Mouse (Mus musculus): ENCODE measurements around the gene Neurod1. TPM values are rescaled to one million over a fixed set of nuclear protein-coding genes. Genes with fewer than 3 reads are reported as not detected.

The Neurod1 gene
- polyA plus RNA-seq, 1 experiment: not detected

DNA sequence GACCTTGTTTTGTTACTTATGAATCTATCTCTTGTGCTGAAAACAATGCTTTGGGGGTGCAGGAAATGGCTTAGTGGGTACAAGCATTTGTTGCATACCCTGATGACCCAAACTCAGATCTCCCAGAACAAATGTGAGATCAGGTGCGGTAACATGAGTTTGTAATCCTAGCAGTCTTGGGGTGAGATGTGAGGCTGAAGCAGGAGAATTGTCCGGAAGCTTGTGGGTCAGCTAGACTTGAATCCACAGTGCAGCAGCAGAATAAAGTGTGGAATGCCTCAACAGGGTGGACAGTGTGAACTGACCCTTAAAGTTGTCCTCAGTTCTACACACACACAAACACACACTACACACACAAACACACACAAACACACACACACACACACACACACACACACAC lies 14.3 kb downstream of the Neurod1 start:
- no peaks in the 10 kb centered on the region for H3K79me3 ChIP-seq (ENCODE audit: low read depth)
- no peaks in the 10 kb centered on the region for H3K27me3 ChIP-seq (ENCODE audit: control insufficient read depth, insufficient read depth, insufficient read length)
- H3K4me3 ChIP-seq (ENCODE audit: insufficient read depth, poor library complexity, severe bottlenecking): no peak overlapping the region
- H3K36me3 ChIP-seq (ENCODE audit: control insufficient read depth, insufficient read depth): no peaks in the 10 kb centered on the region
- H3ac ChIP-seq (ENCODE audit: control insufficient read depth, insufficient read length, low read depth): no peak overlapping the region
- H3K79me2 ChIP-seq (ENCODE audit: control insufficient read depth, insufficient read depth): no peaks in the 10 kb centered on the region
- no peak for TF ChIP-seq FOSL1 (IDR thresholded peaks at IDR 0.05; ENCODE audit: insufficient read depth, low read length, poor library complexity, severe bottlenecking)
- no peak for TF ChIP-seq USF1 (IDR thresholded peaks at IDR 0.05; ENCODE audit: low read depth)
- no peak for TF ChIP-seq CTCF (IDR thresholded peaks at IDR 0.05; ENCODE audit: control insufficient read depth, insufficient read depth, insufficient read length)
- no peak for TF ChIP-seq MYOG (IDR thresholded peaks at IDR 0.05; ENCODE audit: control insufficient read depth, extremely low read depth, insufficient read length)
- TF ChIP-seq CEBPB (IDR thresholded peaks at IDR 0.05; ENCODE audit: low read depth): no peak
- no peak for TF ChIP-seq MYOD1 (IDR thresholded peaks at IDR 0.05; ENCODE audit: control insufficient read depth, insufficient read length, low read depth)
- TF ChIP-seq MAX (IDR thresholded peaks at IDR 0.05): no peak

DNA sequence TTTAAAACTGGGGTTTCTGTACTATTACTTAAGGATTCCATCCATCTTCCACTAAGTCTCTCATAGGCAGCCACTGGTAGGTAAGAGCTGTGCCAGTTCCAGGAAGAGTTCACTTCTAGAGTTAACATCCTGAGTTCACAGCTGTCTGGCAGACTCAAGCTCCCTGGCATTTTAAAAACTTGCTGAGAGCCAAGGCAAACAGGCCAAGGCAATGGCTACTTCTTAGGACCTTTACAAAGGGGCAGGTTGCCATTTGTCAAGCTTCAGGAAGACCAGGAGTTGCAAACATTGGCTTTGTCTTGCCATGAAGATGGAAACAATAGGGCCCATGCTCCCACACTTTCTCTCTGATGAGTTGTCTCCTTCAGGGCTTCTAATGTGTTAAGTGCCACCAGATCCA lies 26.5 kb downstream of the Neurod1 start:
- TF ChIP-seq USF1 (IDR thresholded peaks at IDR 0.05; ENCODE audit: low read depth) (no peak), MYOG (IDR thresholded peaks at IDR 0.05; ENCODE audit: control insufficient read depth, extremely low read depth, insufficient read length) (no peak), CTCF (IDR thresholded peaks at IDR 0.05; ENCODE audit: control insufficient read depth, insufficient read depth, insufficient read length) (no peak), MYOD1 (IDR thresholded peaks at IDR 0.05; ENCODE audit: control insufficient read depth, insufficient read length, low read depth) (no peak), MAX (IDR thresholded peaks at IDR 0.05) (no peak), FOSL1 (IDR thresholded peaks at IDR 0.05; ENCODE audit: insufficient read depth, low read length, poor library complexity, severe bottlenecking) (no peak), CEBPB (IDR thresholded peaks at IDR 0.05; ENCODE audit: low read depth) (no peak)
- no peaks in the 10 kb centered on the region for H3K36me3 ChIP-seq (ENCODE audit: control insufficient read depth, insufficient read depth)
- H3K79me3 ChIP-seq (ENCODE audit: low read depth): no peaks in the 10 kb centered on the region
- H3K27me3 ChIP-seq (ENCODE audit: control insufficient read depth, insufficient read depth, insufficient read length): peaks cover 7% of the 10 kb centered on the region
- H3K4me3 ChIP-seq (ENCODE audit: insufficient read depth, poor library complexity, severe bottlenecking): no peak overlapping the region
- no peaks in the 10 kb centered on the region for H3K79me2 ChIP-seq (ENCODE audit: control insufficient read depth, insufficient read depth)
- no peak overlapping the region for H3ac ChIP-seq (ENCODE audit: control insufficient read depth, insufficient read length, low read depth)

DNA sequence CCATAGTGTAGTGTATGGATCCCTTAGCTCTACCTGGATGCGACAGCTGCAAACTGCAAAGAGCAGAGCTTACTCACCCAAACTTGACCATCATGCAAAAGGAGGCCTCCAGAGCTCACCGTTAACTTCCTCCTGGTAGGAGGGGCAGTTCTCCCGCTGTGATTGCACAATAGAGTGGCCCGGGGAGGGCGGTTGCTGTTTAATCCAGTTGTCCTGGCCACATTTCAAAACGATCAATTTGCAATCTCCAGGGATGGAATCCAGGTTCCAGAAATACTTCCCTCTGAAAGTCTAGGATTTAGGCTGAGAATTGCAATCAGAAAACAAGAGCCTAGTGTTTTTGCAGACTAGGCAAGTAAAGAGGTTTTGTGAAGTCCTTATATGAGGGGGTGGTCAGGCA lies 26.9 kb downstream of the Neurod1 start:
- no peak overlapping the region for H3K4me3 ChIP-seq (ENCODE audit: insufficient read depth, poor library complexity, severe bottlenecking)

DNA sequence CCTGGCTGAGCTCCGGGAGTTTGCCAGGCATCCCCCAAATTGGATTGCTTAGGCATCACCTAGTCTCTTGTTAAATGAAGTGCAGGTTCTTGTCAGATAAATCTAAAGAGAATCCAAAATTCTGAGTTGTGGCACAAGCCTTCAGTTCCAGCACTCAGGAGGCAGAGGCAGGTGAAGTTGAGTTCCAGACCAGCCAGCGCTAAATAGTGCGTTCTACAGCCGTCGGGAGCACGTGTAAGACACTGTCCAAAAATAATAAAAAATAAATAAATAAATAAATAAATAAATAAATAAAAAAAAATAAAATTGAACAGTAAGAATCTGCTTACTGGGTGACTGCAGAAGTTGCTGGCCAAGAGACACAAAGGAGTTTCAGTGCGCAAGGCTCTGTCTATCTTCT lies 27.4 kb downstream of the Neurod1 start:
- H3K27me3 ChIP-seq (ENCODE audit: control insufficient read depth, insufficient read depth, insufficient read length): peaks cover 7% of the 10 kb centered on the region
- no peak overlapping the region for H3K4me3 ChIP-seq (ENCODE audit: insufficient read depth, poor library complexity, severe bottlenecking)
- TF ChIP-seq USF1 (IDR thresholded peaks at IDR 0.05; ENCODE audit: low read depth): no peak
- TF ChIP-seq CEBPB (IDR thresholded peaks at IDR 0.05; ENCODE audit: low read depth): no peak
- TF ChIP-seq CTCF (IDR thresholded peaks at IDR 0.05; ENCODE audit: control insufficient read depth, insufficient read depth, insufficient read length): no peak
- TF ChIP-seq FOSL1 (IDR thresholded peaks at IDR 0.05; ENCODE audit: insufficient read depth, low read length, poor library complexity, severe bottlenecking): no peak
- TF ChIP-seq MYOG (IDR thresholded peaks at IDR 0.05; ENCODE audit: control insufficient read depth, extremely low read depth, insufficient read length): no peak
- TF ChIP-seq MYOD1 (IDR thresholded peaks at IDR 0.05; ENCODE audit: control insufficient read depth, insufficient read length, low read depth): no peak
- no peak for TF ChIP-seq MAX (IDR thresholded peaks at IDR 0.05)
- no peaks in the 10 kb centered on the region for H3K79me2 ChIP-seq (ENCODE audit: control insufficient read depth, insufficient read depth)
- H3K79me3 ChIP-seq (ENCODE audit: low read depth): no peaks in the 10 kb centered on the region
- H3K36me3 ChIP-seq (ENCODE audit: control insufficient read depth, insufficient read depth): no peaks in the 10 kb centered on the region
- H3ac ChIP-seq (ENCODE audit: control insufficient read depth, insufficient read length, low read depth): no peak overlapping the region

More for the DNA sequence above, 26.9 kb downstream of the Neurod1 start:
- H3ac ChIP-seq (ENCODE audit: control insufficient read depth, insufficient read length, low read depth): no peak overlapping the region
- H3K79me2 ChIP-seq (ENCODE audit: control insufficient read depth, insufficient read depth): no peaks in the 10 kb centered on the region
- no peaks in the 10 kb centered on the region for H3K79me3 ChIP-seq (ENCODE audit: low read depth)
- TF ChIP-seq CEBPB (IDR thresholded peaks at IDR 0.05; ENCODE audit: low read depth) (peak; percentile 64), FOSL1 (IDR thresholded peaks at IDR 0.05; ENCODE audit: insufficient read depth, low read length, poor library complexity, severe bottlenecking) (no peak)
- no peaks in the 10 kb centered on the region for H3K36me3 ChIP-seq (ENCODE audit: control insufficient read depth, insufficient read depth)
- peaks cover 7% of the 10 kb centered on the region for H3K27me3 ChIP-seq (ENCODE audit: control insufficient read depth, insufficient read depth, insufficient read length)

DNA sequence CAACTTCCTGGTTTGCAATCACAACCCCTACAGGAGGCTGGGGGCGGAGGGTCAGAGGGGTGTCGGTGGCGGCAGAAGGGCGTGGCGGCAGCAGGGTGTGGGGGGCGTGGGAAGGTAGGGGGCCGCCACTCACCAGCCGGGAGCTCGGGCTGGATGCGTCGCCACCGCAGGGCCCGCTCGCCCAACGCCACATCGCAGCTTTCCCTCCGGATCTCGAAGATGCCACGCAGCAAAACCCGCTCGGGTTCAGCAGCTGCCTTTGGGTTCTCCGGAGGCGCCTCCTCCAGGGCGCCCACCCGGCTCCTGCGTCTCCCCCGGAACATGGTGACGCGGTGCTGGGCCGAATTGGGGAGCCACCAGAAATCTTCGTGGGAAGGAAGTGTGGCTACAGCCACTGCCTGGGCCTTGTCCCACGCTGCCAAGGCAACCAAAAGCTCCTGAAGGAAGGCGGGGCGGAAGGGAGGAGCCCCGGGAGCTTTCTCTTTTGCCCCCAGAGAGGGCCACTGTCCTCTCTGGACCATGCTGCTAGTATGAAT lies 27.9 kb downstream of the Neurod1 start:
- Histone ChIP-seq H3ac (ENCODE audit: control insufficient read depth, insufficient read length, low read depth) (no peak overlapping the region), H3K27me3 (ENCODE audit: control insufficient read depth, insufficient read depth, insufficient read length) (peaks cover 7% of the 10 kb centered on the region), H3K79me2 (ENCODE audit: control insufficient read depth, insufficient read depth) (no peaks in the 10 kb centered on the region), H3K36me3 (ENCODE audit: control insufficient read depth, insufficient read depth) (no peaks in the 10 kb centered on the region), H3K4me3 (ENCODE audit: insufficient read depth, poor library complexity, severe bottlenecking) (no peak overlapping the region), H3K79me3 (ENCODE audit: low read depth) (no peaks in the 10 kb centered on the region)
- TF ChIP-seq MYOG (IDR thresholded peaks at IDR 0.05; ENCODE audit: control insufficient read depth, extremely low read depth, insufficient read length): no peak
- no peak for TF ChIP-seq MAX (IDR thresholded peaks at IDR 0.05)
- TF ChIP-seq MYOD1 (IDR thresholded peaks at IDR 0.05; ENCODE audit: control insufficient read depth, insufficient read length, low read depth): no peak
- TF ChIP-seq CTCF (IDR thresholded peaks at IDR 0.05; ENCODE audit: control insufficient read depth, insufficient read depth, insufficient read length): no peak
- TF ChIP-seq FOSL1 (IDR thresholded peaks at IDR 0.05; ENCODE audit: insufficient read depth, low read length, poor library complexity, severe bottlenecking): no peak
- no peak for TF ChIP-seq CEBPB (IDR thresholded peaks at IDR 0.05; ENCODE audit: low read depth)
- no peak for TF ChIP-seq USF1 (IDR thresholded peaks at IDR 0.05; ENCODE audit: low read depth)

DNA sequence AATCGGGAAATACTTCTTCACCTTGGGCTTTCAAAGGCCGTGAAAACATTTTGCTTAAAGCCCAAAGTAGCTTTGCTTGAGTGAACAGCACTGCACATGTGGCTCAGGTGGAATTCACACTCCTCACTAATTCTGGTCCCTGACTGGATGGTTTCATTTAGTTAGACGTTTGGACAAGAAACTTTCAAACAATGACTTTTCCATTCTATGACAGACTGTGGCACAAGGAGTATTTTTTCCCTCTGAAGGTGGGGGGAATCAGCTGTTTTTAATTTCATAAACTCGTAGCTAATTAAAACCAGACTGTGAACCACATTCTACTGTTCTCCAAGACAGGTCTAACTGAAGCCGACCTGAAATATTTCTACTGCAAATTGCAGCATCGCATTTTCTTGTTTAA lies 28.5 kb downstream of the Neurod1 start:
- no peak overlapping the region for H3ac ChIP-seq (ENCODE audit: control insufficient read depth, insufficient read length, low read depth)
- H3K4me3 ChIP-seq (ENCODE audit: insufficient read depth, poor library complexity, severe bottlenecking): no peak overlapping the region
- H3K27me3 ChIP-seq (ENCODE audit: control insufficient read depth, insufficient read depth, insufficient read length): peaks cover 7% of the 10 kb centered on the region
- no peak for TF ChIP-seq MYOD1 (IDR thresholded peaks at IDR 0.05; ENCODE audit: control insufficient read depth, insufficient read length, low read depth)
- no peak for TF ChIP-seq CTCF (IDR thresholded peaks at IDR 0.05; ENCODE audit: control insufficient read depth, insufficient read depth, insufficient read length)
- no peak for TF ChIP-seq CEBPB (IDR thresholded peaks at IDR 0.05; ENCODE audit: low read depth)
- TF ChIP-seq MAX (IDR thresholded peaks at IDR 0.05): no peak
- no peak for TF ChIP-seq FOSL1 (IDR thresholded peaks at IDR 0.05; ENCODE audit: insufficient read depth, low read length, poor library complexity, severe bottlenecking)
- TF ChIP-seq USF1 (IDR thresholded peaks at IDR 0.05; ENCODE audit: low read depth): no peak
- no peak for TF ChIP-seq MYOG (IDR thresholded peaks at IDR 0.05; ENCODE audit: control insufficient read depth, extremely low read depth, insufficient read length)
- H3K79me2 ChIP-seq (ENCODE audit: control insufficient read depth, insufficient read depth): no peaks in the 10 kb centered on the region
- no peaks in the 10 kb centered on the region for H3K36me3 ChIP-seq (ENCODE audit: control insufficient read depth, insufficient read depth)
- H3K79me3 ChIP-seq (ENCODE audit: low read depth): no peaks in the 10 kb centered on the region

Data from C2C12 (cell line).